Mouse (Mus musculus): ENCODE data around the gene Tra2a.

DNA sequence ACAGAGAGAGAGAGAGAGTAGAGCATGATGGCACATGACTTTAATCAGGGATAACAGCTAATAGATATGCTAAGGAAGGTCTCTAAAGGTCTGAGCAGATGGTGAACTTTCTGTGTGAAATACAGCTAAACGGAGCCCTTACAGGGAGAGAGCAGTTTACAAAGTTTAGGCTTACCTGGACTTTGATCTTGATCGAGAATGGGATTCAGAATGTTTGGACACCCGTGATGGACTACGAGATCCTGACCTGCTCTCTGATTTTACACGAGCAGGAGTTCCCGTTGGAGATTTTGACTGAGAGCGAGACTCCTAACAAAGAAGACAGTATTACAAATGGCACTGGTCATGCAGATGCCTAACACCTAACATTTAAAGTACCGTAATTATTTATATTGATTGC, 11.6 kb downstream of the Tra2a start:
- TF ChIP-seq CTCF (IDR thresholded peaks at IDR 0.05; ENCODE audit: low read depth) (no peak), EP300 (IDR thresholded peaks at IDR 0.05; ENCODE audit: low read depth) (no peak)
